Mouse (Mus musculus): ENCODE measurements around the gene Setd6. TPM values are rescaled to one million over a fixed set of nuclear protein-coding genes. Genes with fewer than 3 reads are reported as not detected.
A peak's percentile ranks its signal among the peaks of the same experiment; 100 is the strongest.

Setd6 gene
- polyA plus RNA-seq, 1 experiment from 2014 or later: 18.2 TPM

- no peak overlapping the region for H3K4me2 ChIP-seq
- no peaks in the 10 kb centered on the region for H3K27me3 ChIP-seq
- no peak overlapping the region for H3K4me3 ChIP-seq (replicated peaks)
- WGBS: 80% methylated on average over 9 of the region's 9 CpGs
- no peak for ATAC-seq (ENCODE audit: insufficient number of reproducible peaks, insufficient read depth, low FRiP score, low TSS enrichment, low read depth)
- H3K4me1 ChIP-seq (replicated peaks): peaks cover 14% of the 10 kb centered on the region
- no peaks in the 10 kb centered on the region for H3K9me3 ChIP-seq
- H3K27ac ChIP-seq: no peak overlapping the region
- H3K36me3 ChIP-seq: no peaks in the 10 kb centered on the region
- H3K9ac ChIP-seq (replicated peaks): no peak overlapping the region
Measured at GRCm38 (mm10) chr8:95712395-95712794, 3.3 kb upstream of the Setd6 start.

DNA sequence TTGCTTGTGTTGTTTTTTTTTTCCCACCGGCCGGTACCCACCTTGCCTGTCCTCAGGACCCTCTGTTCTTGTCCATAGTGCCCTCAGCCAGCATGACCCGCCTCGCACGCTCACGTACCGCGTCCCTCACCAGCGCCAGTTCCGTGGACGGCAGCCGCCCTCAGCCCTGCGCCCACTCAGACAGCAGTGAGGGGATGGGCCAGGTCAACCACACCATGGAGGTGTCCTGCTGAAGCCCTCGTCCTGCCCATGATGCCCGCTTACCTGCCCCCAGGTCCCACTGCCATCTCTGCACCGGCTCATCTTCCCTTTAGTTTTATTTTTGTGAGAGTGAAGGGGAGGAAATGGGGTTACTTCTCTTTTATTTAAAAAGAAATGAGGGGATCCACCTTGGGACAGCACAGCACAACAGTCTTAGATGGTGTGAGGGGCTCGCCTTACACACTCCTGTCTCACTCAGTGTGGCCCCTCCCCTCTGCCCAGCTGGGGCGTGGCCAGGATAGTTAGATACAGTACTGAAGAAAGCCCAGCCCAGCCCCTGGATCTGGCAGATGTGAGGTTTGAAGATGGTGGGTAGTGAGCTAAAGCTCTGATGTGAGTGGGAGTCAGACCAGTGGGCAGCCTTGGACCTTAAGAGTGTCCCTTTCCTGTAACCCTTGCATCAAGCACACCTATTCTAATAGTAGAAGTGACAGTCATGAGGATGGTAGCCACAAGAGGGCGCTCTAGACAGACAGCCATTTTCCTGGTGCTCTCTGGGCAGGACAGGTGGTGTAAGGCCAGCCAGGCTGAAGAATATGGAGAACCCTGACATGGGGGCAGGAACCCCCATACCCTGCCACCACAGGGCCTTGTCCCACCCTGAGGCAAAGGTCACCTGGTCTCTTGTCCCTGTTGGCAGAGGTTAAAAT, 2.3 kb upstream of the Setd6 start:
- Histone ChIP-seq H3K4me3 (replicated peaks) (no peak overlapping the region), H3K4me2 (no peak overlapping the region), H3K9ac (replicated peaks) (no peak overlapping the region), H3K36me3 (peaks cover 9% of the 10 kb centered on the region), H3K27ac (no peak overlapping the region), H3K27me3 (no peaks in the 10 kb centered on the region), H3K9me3 (no peaks in the 10 kb centered on the region), H3K4me1 (replicated peaks) (peaks cover 14% of the 10 kb centered on the region)
- ATAC-seq (ENCODE audit: insufficient number of reproducible peaks, insufficient read depth, low FRiP score, low TSS enrichment, low read depth): peak; percentile 57
- WGBS: 79% methylated on average over 19 of the region's 19 CpGs

DNA sequence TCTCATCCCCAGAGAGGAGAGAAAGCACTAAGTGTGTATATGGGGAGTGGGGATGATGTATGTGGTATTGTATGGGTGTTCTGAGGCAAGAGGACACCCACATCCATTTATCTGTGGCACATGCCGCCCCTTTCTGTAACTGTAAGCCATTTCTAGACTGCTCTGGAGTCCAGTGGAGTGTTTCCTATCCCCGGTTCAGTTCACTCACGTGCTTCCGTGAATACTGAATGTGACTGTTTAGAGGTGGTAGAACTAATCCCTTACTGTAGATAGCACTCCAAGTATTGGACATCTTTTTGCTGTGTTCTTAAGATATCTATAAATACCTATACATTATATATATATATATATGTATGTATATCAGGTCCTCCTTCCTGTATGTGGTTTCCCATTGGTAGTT, 1.3 kb upstream of the Setd6 start:
- no peaks in the 10 kb centered on the region for H3K27me3 ChIP-seq
- H3K4me1 ChIP-seq (replicated peaks): peaks cover 14% of the 10 kb centered on the region
- H3K9ac ChIP-seq (replicated peaks): no peak overlapping the region
- 90% methylated on average over 4 of the region's 4 CpGs for WGBS
- H3K4me2 ChIP-seq: no peak overlapping the region
- ATAC-seq (ENCODE audit: insufficient number of reproducible peaks, insufficient read depth, low FRiP score, low TSS enrichment, low read depth): no peak
- no peak overlapping the region for H3K27ac ChIP-seq
- no peak overlapping the region for H3K4me3 ChIP-seq (replicated peaks)
- H3K36me3 ChIP-seq: peaks cover 19% of the 10 kb centered on the region
- H3K9me3 ChIP-seq: no peaks in the 10 kb centered on the region

- Histone ChIP-seq H3K9me3 (no peaks in the 10 kb centered on the region), H3K4me2 (peak overlapping the region; percentile 87), H3K9ac (replicated peaks) (no peak overlapping the region), H3K4me3 (replicated peaks) (peak overlapping the region; percentile 91), H3K36me3 (peaks cover 25% of the 10 kb centered on the region), H3K4me1 (replicated peaks) (peaks cover 14% of the 10 kb centered on the region), H3K27me3 (no peaks in the 10 kb centered on the region), H3K27ac (no peak overlapping the region)
- WGBS: 90% methylated on average over 6 of the region's 6 CpGs
- no peak for ATAC-seq (ENCODE audit: insufficient number of reproducible peaks, insufficient read depth, low FRiP score, low TSS enrichment, low read depth)
Measured at GRCm38 (mm10) chr8:95714837-95715413, 756 bp upstream of the Setd6 start.

DNA sequence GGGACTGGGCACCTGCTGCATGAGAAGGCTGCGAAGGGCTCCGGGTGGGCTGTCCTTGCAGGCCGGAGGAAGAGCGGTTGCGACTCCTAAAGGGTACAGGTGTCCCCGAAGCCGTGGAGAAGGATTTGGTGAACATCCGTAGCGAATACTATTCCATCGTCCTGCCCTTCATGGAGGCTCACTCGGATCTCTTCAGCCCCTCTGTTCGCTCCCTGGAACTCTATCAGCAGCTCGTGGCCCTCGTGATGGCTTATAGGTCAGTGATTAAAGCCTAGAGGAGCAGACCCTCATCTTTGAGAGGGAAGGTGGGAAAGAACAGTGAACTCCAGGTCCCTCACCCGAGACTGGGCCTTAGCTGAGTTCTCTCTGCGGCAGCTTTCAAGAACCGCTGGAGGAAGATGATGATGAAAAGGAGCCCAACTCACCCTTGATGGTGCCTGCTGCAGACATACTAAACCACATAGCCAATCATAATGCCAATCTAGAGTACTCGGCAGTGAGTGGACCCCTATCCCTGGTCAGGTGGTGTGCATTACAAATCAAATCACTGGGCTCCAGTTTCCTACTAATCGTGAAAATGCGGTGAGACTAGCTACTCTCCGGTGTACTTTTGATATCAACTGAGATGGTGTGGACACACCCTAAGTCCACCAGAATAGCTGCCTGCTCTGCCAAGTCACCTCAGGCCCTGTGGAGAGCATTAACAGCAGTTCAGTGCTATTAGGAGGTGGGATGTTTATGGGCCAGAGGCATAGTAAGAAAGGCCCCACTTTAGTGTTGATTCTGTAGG, 1.1 kb downstream of the Setd6 start:
- H3K4me1 ChIP-seq (replicated peaks): peaks cover 14% of the 10 kb centered on the region
- ATAC-seq (ENCODE audit: insufficient number of reproducible peaks, insufficient read depth, low FRiP score, low TSS enrichment, low read depth): no peak
- no peaks in the 10 kb centered on the region for H3K9me3 ChIP-seq
- peak overlapping the region; percentile 87 for H3K4me2 ChIP-seq
- H3K27me3 ChIP-seq: no peaks in the 10 kb centered on the region
- H3K36me3 ChIP-seq: peaks cover 42% of the 10 kb centered on the region
- H3K4me3 ChIP-seq (replicated peaks): peak overlapping the region; percentile 91
- peak overlapping the region; percentile 85 for H3K9ac ChIP-seq (replicated peaks)
- 19% methylated on average over 21 of the region's 21 CpGs for WGBS
- peak overlapping the region; percentile 78 for H3K27ac ChIP-seq

GRCm38 (mm10) chr8:95727625-95728024, 11.9 kb downstream of the Setd6 start:
- Histone ChIP-seq H3K9me3 (no peaks in the 10 kb centered on the region), H3K27me3 (no peaks in the 10 kb centered on the region), H3K4me2 (no peak overlapping the region), H3K4me1 (replicated peaks) (no peaks in the 10 kb centered on the region), H3K4me3 (replicated peaks) (no peak overlapping the region), H3K36me3 (peaks cover 91% of the 10 kb centered on the region), H3K9ac (replicated peaks) (no peak overlapping the region), H3K27ac (no peak overlapping the region)
- ATAC-seq (ENCODE audit: insufficient number of reproducible peaks, insufficient read depth, low FRiP score, low TSS enrichment, low read depth): no peak
- WGBS: 85% methylated on average over 4 of the region's 4 CpGs

DNA sequence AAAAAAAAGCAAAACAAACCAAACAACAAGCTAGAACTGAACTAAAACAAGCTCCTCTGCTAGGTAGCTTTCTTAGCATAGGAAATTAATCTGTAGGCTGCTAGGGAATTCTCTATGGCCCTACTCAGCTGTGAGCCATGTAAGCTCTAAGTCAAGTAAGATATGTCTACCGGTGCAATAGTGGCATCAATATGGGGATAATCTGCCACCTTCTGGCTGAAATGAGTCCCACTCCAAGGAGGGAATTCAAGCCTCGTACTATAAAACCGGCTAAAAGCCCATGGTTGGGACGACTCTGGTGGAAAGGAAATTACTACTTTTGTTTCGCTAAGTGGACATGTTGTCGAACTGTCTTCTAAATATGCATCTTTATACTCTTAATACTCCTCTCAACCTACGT, 22.9 kb downstream of the Setd6 start:
- H3K36me3 ChIP-seq: peaks cover 92% of the 10 kb centered on the region

DNA sequence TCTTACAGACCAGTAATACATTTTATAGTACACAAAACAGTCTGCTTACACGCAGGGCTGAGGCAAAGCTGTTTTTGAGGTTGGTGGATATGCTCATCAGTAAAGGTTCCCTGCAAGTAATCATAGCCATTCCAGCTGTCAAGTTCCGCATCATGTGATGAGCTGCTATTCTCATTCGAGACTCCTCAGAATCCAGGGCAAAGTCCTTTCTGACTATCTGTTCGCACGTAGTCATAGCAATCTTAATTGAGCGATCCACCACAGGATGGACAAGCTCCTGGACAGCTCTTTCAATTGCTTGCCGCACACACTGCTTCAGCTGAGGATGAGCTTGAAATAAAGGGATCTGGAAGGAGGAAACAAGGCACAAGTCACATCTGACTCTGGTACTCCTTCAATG, 26.1 kb downstream of the Setd6 start:
- H3K27me3 ChIP-seq: no peaks in the 10 kb centered on the region
- H3K27ac ChIP-seq: no peak overlapping the region
- H3K9ac ChIP-seq (replicated peaks): no peak overlapping the region
- no peak for ATAC-seq (ENCODE audit: insufficient number of reproducible peaks, insufficient read depth, low FRiP score, low TSS enrichment, low read depth)
- peaks cover 95% of the 10 kb centered on the region for H3K36me3 ChIP-seq
- H3K4me2 ChIP-seq: no peak overlapping the region
- H3K4me1 ChIP-seq (replicated peaks): no peaks in the 10 kb centered on the region
- H3K9me3 ChIP-seq: no peaks in the 10 kb centered on the region
- WGBS: 93% methylated on average over 7 of the region's 7 CpGs
- H3K4me3 ChIP-seq (replicated peaks): no peak overlapping the region

More for the DNA sequence above, 22.9 kb downstream of the Setd6 start:
- Histone ChIP-seq H3K4me1 (replicated peaks) (no peaks in the 10 kb centered on the region), H3K4me3 (replicated peaks) (no peak overlapping the region), H3K27ac (no peak overlapping the region), H3K4me2 (no peak overlapping the region), H3K27me3 (no peaks in the 10 kb centered on the region), H3K9me3 (no peaks in the 10 kb centered on the region), H3K9ac (replicated peaks) (no peak overlapping the region)
- no peak for ATAC-seq (ENCODE audit: insufficient number of reproducible peaks, insufficient read depth, low FRiP score, low TSS enrichment, low read depth)
- 80% methylated on average over 7 of the region's 7 CpGs for WGBS

DNA sequence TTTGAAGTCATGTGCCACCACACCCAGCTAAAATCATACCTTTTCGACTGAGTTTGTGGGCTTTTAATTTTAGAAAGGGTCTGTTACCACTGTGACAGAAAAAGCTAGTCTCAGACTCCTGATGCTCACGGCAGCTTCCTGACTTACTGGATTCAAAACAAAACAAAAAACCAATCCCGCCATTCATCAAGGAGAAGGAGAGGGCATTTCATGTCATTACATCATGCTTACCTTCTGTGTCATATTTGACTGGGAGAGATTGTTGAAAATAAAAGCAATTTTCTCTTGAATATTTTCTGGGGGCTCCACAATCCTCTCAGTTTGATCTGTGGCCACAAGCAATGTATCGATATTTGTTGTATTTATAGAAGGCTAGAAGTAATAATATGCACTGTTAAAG, 32.3 kb downstream of the Setd6 start:
- Histone ChIP-seq H3K27me3 (no peaks in the 10 kb centered on the region), H3K9me3 (no peaks in the 10 kb centered on the region), H3K4me1 (replicated peaks) (no peaks in the 10 kb centered on the region), H3K27ac (no peak overlapping the region), H3K4me3 (replicated peaks) (no peak overlapping the region), H3K4me2 (no peak overlapping the region), H3K9ac (replicated peaks) (no peak overlapping the region), H3K36me3 (peaks cover 95% of the 10 kb centered on the region)
- WGBS: 93% methylated on average over 4 of the region's 4 CpGs
- ATAC-seq (ENCODE audit: insufficient number of reproducible peaks, insufficient read depth, low FRiP score, low TSS enrichment, low read depth): no peak

DNA sequence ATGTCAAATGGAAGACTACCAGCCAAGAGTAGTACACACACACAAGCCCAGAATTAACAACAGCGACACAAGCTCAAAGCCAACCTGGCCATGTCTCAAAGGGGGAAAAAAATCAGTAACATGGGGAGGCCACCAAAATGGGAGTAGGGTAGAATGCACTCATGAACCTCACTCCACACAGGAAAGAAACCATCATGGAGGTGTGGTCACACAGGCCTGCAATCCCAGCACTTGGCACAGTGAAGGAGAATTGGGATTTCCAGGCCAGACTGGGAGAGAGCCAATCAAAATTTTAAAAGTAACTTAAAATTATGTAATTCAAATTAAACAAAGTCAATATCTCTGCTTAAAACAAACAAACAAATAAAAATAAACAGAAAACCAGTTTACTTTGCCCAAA, 36.2 kb downstream of the Setd6 start:
- H3K9me3 ChIP-seq: no peaks in the 10 kb centered on the region
- WGBS: 92% methylated on average over 1 of the region's 1 CpGs
- no peaks in the 10 kb centered on the region for H3K27me3 ChIP-seq
- H3K4me1 ChIP-seq (replicated peaks): no peaks in the 10 kb centered on the region
- H3K4me3 ChIP-seq (replicated peaks): no peak overlapping the region
- H3K27ac ChIP-seq: no peak overlapping the region
- H3K4me2 ChIP-seq: no peak overlapping the region
- H3K36me3 ChIP-seq: peaks cover 93% of the 10 kb centered on the region
- no peak for ATAC-seq (ENCODE audit: insufficient number of reproducible peaks, insufficient read depth, low FRiP score, low TSS enrichment, low read depth)
- no peak overlapping the region for H3K9ac ChIP-seq (replicated peaks)

DNA sequence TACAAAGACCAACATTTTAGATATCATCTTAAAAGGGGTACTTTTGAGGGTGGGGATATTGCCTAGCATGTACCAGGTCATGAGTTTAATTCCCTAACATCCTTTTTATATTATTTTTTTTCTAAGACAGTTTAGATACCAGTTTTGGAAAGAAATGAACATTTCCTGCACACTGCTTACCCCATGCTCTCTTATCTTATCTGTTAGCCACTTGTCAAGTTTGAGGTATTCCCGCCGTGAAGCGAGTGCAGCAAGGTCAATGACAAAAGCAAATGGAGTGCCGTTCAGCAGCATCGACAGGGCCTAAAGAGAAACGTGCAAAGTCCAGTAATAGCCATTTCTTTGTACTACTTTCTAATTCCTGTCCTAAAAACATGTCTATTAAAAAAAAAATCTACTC, 44.6 kb downstream of the Setd6 start:
- peaks cover 89% of the 10 kb centered on the region for H3K36me3 ChIP-seq
- H3K4me2 ChIP-seq: no peak overlapping the region
- no peaks in the 10 kb centered on the region for H3K9me3 ChIP-seq
- H3K9ac ChIP-seq (replicated peaks): no peak overlapping the region
- no peak for ATAC-seq (ENCODE audit: insufficient number of reproducible peaks, insufficient read depth, low FRiP score, low TSS enrichment, low read depth)
- no peaks in the 10 kb centered on the region for H3K4me1 ChIP-seq (replicated peaks)
- 94% methylated on average over 6 of the region's 6 CpGs for WGBS
- no peak overlapping the region for H3K4me3 ChIP-seq (replicated peaks)
- H3K27ac ChIP-seq: no peak overlapping the region
- H3K27me3 ChIP-seq: no peaks in the 10 kb centered on the region

Measured in limb, embryonic 12.5 days (tissue).